Mouse (Mus musculus): ENCODE measurements around the gene Fhl4.

GRCm38 (mm10) chr10:85046585-85046984 lies 55.7 kb downstream of the Fhl4 start:
- peak; percentile 78 for TF ChIP-seq CTCF (IDR thresholded peaks at IDR 0.05; ENCODE audit: low read depth)
- no peak for TF ChIP-seq EP300 (optimal IDR thresholded peaks at IDR 0.05)
